Mouse (Mus musculus): Measurements from ENCODE around the gene Slc12a1. TPM values are rescaled to one million over a fixed set of nuclear protein-coding genes. Genes with fewer than 3 reads are reported as not detected.
A peak's percentile ranks its signal among the peaks of the same experiment; 100 is the strongest.

Slc12a1 gene
- polyA plus RNA-seq, 2 experiments from 2014 or later: 0.17 TPM; not detected in 1

GRCm38 (mm10) chr2:125259230-125260120, 107.2 kb downstream of the Slc12a1 start:
- ATAC-seq: peak; percentile 36

GRCm38 (mm10) chr2:125260326-125260725, 108.0 kb downstream of the Slc12a1 start:
- ATAC-seq: no peak

GRCm38 (mm10) chr2:125263056-125263455, 110.8 kb downstream of the Slc12a1 start:
- no peak for ATAC-seq

GRCm38 (mm10) chr2:125263753-125264152, 111.4 kb downstream of the Slc12a1 start:
- no peak for ATAC-seq

- ATAC-seq: no peak
Observed at GRCm38 (mm10) chr2:125268876-125269275, 116.6 kb downstream of the Slc12a1 start.

GRCm38 (mm10) chr2:125275617-125276016, 123.3 kb downstream of the Slc12a1 start:
- no peak for ATAC-seq

GRCm38 (mm10) chr2:125276692-125277091, 124.4 kb downstream of the Slc12a1 start:
- ATAC-seq: no peak

GRCm38 (mm10) chr2:125278474-125278873, 126.2 kb downstream of the Slc12a1 start:
- ATAC-seq: no peak

Other genes with a start within 250 kb of the Slc12a1 start
- gene Slc24a5, start 84.4 kb upstream of the Slc12a1 start, polyA plus RNA-seq (2017; shearing (Covaris generic)): 10 to 100 TPM in 1 of 2 experiments, 1 to 10 TPM in 1; 3.4 to 12.3 TPM
- 10 to 100 TPM; 35.9 to 38.4 TPM for gene Myef2, start 28.8 kb upstream of the Slc12a1 start, polyA plus RNA-seq (2017; shearing (Covaris generic))
- gene Ctxn2, start 15.8 kb upstream of the Slc12a1 start, polyA plus RNA-seq (2017; shearing (Covaris generic)): not detected
- gene Dut, start 94.7 kb downstream of the Slc12a1 start, polyA plus RNA-seq (2017; shearing (Covaris generic)): 10 to 100 TPM; 79.4 to 92.9 TPM

Data from activated CD4-positive, CD25-positive, alpha-beta regulatory T cell, adult 4 months (primary cell).